Mouse (Mus musculus) forelimb bud, embryonic 11.5 days (tissue): ENCODE data around the gene Adora3.
"Not testable (repeated sequence)": the region's sequence is repeated elsewhere in the genome, so short reads cannot be mapped to it uniquely, and the experiment has no call there.

Source experiments
- DNase-seq: peaks from one replicate; pipeline ENCODE4 v3.0.0-alpha.2; 2012; ENCODE audit warnings: low read depth, low spot score

Adora3 gene

DNA sequence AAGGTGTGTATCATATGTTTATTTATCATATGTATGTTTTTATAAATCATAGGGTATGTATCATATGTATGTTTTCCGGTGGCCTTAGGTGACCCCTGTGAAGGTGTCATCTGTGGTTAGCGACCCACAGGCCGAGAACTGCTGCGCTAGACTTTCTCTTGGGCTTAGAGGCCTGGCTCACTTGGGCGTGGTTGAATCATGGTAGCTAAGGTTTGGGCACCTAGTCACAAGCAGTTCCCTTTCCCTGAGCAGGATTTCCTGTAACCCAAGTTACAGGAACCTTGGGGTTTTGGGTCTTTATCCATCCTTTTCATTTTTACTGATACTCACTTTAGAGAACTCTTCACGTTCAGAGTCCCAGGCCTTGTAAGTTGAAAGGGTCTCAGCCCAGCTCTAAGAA, 29.6 kb downstream of the Adora3 start:
- no peak for DNase-seq

DNA sequence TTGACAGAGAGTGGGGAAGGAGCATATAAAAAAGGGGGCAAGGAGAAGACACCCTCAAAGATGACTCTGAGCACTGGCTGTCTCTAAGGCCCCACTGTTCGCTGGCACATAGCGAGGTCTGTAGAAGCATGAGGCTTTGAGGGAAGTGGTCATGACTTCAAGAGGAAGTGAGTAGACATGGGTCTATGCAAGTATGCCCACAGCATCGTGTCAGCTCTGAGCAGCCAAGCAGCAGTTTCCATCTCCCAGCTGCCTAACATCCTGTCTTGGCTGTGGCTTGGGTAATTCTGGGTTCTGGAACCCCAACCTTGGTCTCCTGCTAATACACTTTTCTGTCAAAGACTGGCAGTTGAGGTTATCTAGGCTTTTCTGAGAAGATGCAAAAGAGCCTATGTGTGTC, 30.1 kb downstream of the Adora3 start:
- no peak for DNase-seq

DNA sequence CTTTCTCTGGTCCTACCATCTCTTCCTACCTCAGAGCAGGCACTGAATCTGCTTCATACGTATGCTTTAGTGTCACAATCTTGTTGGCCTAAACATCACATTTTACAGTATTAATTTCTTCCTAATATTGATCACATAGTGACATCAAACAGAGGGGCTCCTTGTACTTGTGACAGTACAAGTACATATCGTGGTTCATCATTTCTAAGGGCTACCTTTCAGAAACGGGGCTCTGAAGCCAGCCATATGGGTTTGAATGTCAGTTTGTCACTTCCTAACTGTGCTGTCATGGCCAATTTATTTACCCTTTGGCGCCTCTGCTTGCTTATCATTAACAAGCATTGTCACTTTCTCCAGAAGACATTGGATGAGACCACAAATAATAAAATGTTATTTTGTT, 30.8 kb downstream of the Adora3 start:
- no peak for DNase-seq

DNA sequence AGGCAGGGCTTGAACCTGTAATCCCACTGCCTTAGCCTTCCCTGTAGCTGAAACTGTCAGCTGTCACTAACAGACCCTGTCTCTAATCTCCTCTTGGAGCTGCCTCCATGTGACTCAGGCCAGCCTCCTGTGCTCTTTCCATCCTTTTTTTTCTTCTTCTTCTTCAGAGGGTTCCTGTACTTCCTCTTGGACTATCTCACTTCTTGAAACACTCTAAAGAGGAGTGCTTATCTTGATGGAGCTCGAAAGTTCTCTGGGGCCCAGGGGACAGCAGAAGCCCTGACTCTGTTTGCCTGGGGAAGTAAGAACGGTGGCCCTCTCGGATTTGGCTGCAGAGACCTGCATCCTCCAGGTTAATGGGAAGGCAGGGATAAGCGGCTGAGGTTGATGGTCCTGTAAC, 33.6 kb downstream of the Adora3 start:
- no peak for DNase-seq

DNA sequence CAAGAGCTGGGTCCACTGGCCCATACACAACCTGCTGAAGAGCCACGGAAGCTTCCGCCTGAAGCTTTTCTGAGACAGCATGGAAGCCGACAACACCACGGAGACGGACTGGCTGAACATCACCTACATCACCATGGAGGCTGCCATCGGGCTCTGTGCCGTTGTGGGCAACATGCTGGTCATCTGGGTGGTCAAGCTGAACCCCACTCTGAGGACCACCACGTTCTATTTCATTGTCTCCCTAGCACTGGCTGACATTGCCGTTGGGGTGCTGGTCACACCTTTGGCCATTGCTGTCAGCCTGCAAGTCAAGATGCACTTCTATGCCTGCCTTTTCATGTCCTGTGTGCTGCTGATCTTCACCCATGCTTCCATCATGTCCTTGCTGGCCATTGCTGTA, 34.1 kb downstream of the Adora3 start:
- no peak for DNase-seq

DNA sequence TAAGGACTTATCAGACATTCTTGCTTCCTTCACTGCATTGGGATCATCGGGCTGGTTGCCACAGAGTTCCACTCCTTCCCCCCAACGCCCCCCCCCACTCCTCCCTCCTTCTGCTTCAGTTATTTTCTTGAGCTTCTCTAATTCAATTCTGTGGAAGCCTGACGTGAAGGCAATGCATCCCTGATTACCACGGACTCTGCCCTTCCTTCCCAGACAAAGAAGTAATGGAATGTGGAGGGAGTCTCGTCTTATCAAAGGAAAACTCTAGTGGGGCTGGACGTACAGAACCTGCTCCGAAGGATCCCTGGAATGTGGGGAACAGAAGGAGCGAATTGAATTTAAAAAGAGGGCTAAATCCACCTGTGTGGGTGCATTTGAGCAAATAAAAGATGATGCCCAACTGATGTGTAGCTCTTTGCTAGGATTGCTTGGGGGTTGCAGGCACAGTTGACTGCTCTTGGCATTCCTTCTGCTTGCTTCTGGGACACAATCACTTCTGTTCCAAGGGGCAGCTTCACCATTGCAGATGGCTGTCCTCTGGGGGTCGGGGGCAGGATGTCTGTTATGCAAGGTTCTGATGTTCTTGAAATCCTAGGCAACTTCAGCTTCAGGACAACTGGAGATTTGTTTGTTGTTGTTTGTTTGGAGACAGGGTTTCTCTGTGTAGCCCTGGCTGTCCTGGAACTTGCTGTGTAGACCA, 37.4 kb downstream of the Adora3 start:
- no peak for DNase-seq

DNA sequence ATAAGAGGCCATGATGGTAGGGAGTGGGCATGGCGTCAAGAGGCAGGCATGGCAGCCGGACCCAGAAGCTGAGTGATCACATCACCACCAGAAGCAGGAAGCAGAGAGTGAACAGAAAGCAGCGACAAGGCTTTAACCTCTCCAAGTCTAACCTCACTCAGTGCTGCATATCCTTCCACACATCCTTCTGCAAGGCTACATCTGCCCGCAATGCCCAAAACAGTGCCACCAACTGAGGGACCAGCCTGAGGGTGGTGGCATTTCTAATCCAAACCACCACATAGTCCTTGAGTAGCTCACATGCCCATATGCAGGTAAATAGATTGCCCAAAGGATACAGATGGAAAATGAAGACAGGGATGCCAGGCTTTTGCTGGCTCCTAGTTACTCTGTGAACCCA, 38.3 kb downstream of the Adora3 start:
- no peak for DNase-seq

DNA sequence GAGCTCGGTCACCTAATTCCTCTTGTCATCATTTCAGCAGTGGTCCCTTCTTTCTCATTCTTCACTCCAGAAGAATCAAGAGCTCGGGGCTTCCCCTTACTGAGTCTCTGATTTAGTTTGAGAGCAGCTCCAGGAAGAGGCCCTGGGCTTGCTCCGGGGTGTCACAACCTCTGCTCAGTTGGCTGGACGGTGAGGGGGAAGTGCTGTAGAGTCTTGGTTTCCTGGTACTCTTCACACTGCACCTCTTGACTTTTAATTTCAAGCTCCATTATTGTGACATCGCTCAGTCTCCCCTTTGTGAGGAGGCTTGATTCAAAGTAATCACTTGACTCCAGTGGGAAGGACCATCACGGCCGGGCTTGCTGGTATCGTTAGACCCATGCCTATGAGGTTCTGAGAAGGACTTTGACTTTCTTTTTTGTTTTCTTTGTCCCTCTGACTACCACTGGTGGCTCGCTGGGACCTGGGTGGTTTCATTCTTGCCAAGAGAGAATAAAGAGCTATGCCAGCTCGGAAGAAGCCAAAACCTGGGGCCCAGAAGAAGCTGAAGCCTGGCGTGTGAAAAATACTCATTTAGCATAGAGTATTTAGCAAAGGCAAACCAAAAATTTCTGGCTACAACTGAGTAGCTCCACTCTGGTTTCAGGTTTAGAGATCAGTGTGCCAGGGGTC, 40.0 kb downstream of the Adora3 start:
- DNase-seq = no peak

DNA sequence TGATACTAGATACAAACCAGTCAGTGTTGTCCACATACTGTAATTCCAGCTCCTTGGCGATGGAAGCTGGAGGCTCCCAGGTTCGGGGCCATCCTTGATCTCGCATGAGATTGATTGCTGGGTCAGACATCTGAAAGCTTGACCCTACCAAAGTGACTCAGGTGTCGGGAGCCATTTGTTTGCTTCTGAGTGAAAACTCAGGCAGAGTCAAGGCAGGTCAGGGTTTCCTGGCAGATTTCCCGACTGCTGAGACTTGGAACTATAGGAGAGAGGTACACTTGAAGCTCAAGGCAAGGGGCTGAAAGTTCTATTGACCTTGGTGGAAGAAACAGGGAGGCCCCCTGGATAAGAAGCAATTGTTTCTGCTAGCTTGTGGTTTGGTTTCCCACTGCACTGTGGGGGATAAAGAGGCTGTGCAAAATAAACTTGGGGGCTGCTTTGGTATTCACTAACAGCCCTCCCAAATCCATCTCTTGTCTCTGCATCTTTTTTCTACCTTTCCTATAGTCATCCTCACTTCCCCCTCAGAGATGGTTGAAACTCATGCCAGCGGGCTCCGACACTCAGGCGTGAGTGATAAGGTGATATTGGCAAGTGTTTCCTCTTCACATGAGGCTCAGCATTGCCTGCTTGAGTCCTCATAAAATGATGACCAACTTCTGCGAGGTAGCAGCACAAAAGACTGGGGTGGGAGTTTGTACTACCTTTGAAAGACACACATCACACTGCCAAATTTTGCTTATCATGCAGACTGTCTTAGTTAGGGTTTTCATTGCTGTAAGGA, 41.6 kb downstream of the Adora3 start:
- DNase-seq = no peak

DNA sequence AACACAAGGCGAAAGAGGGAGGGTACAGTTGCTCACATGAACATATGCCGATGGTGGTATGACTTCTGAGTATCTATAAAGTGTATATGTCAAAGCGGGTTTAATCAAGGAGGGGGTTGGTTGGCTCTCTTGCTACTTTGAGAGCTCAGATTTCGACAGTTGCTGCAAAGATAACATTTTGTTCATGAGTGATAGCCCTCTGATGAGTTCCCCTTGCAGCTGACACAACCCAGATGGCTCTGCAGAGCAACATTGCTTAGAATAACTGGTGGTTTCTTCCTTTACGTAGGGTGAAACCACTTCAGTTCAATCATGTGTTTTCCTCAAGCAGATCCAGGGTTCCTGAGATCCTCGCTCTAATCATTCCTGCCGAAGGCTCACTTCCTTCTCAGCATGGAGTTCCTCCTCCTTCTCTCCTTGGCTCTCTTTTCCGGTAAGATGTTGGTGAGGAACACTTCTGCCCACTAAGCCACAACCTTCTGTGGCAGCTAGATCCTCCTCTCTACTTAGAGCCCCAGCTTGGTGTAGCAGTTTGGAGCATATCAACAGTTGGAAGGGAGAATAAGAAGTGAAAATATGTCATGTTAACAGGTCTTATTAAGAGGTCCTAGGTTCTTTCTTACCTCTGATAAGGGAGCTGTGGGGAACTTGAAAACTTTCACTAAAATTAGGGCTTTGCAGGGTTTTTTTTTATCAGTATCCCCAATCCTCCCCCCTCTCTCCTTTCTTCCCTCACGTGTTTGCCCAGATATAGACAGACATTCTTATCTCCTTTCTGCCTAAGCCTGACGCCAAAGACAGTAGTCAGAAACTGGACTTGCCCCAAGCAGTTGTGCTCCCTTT, 43.4 kb downstream of the Adora3 start:
- DNase-seq = no peak

DNA sequence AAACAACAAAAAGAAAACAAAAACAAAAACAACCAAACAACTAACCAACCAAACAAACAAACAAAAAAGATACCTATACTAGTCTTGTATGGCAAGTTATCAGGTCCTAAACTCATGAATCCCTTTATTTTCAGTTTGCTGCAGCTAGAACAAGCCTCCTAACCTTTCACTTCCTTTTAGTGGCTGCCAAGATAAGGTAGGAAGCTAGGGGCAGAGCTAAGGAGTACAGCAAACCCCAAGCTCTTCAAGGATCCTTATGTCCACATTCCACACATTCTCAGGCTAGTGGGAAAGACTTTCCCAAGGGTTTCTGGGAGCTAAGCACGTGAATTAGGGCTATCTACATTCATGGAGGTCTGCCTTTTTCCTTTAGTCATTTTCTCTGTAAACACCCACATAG, 44.6 kb downstream of the Adora3 start:
- DNase-seq = no peak

DNA sequence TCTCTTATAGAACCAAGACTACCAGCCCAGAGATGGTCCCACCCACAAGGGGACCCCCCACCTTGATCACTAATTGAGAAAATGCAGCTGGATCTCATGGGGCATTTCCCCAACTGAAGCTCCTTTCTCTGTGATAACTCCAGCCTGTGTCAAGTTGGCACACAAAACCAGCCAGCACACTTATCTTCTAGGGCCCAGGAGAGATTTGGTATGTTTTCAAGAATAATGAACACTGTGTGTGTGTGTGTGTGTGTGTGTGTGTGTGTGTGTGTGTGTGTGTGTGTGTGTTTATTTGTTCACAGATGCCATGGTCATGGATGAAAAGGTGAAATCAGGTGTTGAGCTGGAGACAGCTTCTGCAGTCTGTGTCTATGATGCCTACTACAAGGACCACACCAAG, 45.8 kb downstream of the Adora3 start:
- DNase-seq = not testable (repeated sequence)

DNA sequence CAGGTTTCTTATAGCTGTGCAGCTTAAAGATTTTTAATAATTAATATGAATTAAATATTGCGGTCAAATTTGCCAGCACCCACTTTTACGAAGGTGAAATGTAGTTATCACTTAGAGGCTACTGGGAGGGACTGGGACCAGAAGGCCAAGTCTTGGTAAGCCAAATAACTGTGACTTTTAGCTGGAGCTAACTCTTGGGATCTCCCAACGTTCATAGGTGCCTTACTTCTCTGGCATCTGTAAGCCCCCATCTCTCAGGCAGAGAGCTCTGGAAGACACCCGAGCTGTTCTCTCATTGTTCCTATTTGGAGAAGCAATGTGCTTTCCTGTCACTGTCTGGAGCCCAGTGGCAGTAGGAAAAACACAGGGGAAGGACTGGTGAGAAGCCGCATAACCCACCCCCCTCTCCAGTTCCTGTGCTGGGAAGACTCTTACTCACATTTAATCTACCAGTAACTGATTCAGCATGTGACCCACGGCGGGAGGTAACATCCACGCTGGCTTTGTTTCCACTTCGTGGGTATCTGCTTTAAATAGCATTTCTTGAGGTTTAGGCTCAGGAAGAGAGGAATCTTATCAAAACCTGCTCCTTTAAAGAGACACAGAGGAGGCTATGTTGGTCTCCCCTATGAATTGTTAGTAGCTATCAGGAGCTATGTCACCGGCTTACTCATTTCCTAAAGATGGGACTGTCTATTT, 47.1 kb downstream of the Adora3 start:
- DNase-seq = no peak

DNA sequence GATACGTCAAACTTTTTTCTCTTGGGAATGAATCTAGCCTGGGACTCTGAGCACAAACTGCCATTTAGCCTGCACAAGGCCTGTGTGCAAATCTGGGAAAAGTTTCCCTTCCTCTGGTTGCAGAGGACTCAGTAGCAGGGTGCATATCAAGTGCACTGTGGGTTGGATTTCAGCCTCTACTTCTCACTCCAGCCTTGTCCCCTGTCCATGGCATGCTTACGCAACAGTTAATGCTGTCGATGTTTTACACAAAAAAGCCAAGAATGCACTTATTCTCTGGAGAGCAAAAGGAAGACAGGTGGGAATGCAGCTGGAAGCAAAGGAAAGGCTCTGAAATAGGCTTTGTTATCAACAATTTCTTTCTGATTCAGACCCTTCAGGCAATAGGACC, 47.7 kb downstream of the Adora3 start:
- no peak for DNase-seq

DNA sequence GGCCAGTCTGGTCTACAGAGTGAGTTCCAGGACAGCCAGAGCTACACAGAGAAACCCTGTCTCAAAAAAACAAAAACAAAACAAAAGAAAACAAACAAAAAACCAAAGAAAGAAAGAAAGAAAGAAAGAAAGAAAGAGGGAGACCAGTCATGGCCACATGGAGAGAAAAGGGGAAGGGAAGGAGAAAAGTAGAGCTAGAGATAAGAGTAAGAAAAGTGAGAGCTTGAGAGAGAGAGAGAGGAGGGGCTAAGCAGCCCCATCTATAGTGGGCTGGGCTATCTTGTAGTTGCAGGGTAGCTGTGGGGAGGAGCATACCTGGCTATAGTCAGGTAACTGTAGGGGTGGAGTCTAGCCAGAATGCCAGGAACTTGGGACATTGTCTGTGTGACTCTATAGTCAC, 50.1 kb downstream of the Adora3 start:
- DNase-seq = not testable (repeated sequence)

DNA sequence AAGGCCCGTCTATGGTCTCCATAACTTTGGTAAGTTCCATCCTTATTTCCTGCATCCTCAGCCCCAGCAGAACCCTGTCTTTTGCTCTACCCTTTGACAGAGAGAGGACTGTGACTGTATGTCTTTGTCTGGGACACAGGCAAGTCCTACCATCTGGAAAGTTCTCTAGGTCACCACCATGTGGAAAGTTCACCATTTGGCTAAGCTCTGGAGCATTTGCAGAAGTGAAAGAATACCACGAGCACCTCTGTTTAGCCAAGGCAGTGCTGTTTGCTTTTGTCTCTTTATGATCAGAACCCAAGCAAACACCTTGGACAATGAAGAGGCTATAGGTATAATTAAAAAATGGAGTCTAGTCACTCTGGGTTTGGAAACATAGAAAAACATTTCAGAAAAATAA, 51.3 kb downstream of the Adora3 start:
- no peak for DNase-seq

DNA sequence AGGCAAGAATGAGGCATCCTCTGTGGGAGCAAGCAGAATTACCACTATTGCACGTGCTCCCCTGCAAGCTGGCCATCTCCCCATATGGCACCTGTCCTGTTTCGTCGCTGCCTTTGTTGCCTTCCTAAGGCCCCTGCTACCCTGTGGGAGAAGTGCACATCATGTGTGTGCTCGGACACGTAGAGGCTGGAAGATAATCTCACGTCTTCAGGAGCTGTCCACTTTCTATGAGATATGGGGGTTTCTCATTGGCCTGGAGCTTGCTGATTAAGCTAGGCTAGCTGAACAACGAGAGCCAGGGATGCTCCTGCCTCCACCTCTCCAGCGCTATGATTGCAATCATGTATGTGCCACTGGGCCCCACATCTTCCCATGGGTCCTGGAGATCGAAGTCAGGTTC, 54.0 kb downstream of the Adora3 start:
- DNase-seq = no peak

DNA sequence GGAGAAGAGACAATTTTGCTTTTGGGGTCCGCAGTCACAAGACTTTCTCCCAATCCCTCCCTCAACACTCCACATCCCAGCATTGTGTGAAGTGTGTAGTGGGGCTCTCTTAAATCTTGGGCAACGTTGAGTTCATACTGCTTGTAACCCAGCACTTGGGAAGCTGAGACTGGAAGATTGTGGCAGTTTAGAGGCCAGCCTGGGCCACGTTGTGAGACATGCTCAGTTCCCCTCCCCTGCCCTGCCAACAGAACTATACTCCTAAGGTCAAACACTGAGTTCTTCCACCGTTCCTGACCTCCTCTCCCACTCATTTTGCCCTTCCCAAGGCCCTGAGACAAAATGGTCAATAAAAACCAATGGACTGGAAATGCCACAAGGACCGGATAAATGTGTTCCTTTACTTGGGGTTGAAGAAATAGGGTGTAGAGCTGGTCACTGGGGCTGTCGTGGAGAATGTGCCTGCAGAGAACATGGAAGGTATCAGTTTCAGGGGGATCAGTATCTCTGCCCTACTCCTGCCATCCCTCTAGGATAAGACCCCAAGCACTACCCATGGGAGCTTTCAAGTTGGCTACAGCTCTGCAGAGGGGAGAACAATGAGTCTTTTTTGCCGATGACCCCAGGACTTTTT, 57.0 kb downstream of the Adora3 start:
- DNase-seq = no peak

DNA sequence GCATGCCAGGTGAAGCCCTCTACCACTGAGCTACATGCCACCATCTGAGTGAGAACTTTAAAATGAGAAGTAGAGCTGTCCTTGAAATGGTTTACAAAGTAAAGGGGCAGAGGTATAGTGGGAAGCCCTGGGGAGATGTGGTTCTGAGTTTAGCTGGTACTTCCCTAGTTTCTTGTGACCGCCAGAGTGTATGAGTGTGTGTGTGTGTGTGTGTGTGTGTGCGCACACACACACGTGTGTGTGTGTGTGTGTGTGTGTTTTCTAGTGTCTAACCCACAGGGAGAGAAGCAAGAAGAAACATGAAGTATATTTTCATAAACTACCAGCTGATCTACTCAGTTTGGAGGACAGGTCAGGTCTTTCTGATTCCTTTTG, 57.5 kb downstream of the Adora3 start:
- no peak for DNase-seq

DNA sequence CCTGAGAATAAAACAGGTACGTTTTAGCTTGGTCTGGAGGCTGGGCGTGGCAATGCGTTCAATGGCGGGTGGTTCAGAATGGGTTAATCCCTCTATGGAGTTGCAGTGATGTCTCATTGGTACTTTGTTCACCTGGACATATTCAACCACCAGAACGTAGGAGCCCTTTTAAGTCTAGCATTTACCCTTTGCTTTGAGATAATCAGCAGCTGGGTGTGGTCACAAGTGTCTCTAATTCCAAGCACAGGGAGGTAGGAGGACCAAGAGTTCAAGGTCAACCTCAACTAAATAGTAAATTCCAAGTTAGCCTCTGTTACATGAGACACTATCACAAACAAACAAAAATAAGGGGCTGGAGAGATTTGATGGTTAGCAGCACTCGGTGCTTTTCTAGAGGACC, 58.1 kb downstream of the Adora3 start:
- DNase-seq = no peak

DNA sequence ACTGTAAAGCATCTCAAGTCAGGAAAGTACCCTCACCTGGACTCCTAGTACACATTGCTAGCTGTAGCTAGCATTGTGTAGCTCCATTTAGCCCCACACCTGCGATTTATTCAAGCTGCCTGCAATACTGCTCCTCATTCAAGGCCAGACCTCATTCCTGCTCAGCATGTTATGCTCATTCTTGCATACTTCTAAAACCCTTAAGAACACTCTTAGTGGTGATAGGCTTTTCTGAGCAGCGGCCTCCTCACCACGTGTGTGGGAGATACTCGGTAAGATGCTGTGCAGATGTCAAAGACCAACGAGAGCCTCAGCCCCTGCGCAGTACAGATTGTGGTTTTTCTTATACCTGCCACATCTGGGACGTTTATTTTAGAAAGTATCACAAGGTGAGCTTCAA, 59.2 kb downstream of the Adora3 start:
- no peak for DNase-seq
